Mouse (Mus musculus): Measurements from ENCODE around the gene Spock1. TPM values are rescaled to one million over a fixed set of nuclear protein-coding genes. Genes with fewer than 3 reads are reported as not detected.

The Spock1 gene
- 0.13 and 0.14 TPM in 2 replicates for polyA plus RNA-seq (2012; rRNA removed; ENCODE audit: low replicate concordance)

GRCm38 (mm10) chr13:57908266-57908582 is at the start of gene Spock1:
Gene Spock1, minus strand, starts transcription at chr13:57908332.

Other genes starting within 250 kb of the Spock1 start
- 2.6 and 2.9 TPM in 2 replicates for gene Klhl3, start 205.3 kb upstream of the Spock1 start, polyA plus RNA-seq (2012; rRNA removed; ENCODE audit: low replicate concordance)
- gene Hnrnpa0, start 220.2 kb upstream of the Spock1 start, polyA plus RNA-seq (2012; rRNA removed; ENCODE audit: low replicate concordance): 25.5 and 105 TPM in 2 replicates
- 23.6 and 32.2 TPM in 2 replicates for gene Idnk, start 249.3 kb upstream of the Spock1 start, polyA plus RNA-seq (2012; rRNA removed; ENCODE audit: low replicate concordance)

All from mammary gland, adult 2 months (tissue).